Mouse (Mus musculus): ENCODE results near the gene Smim17. TPM values are rescaled to one million over a fixed set of nuclear protein-coding genes. Genes with fewer than 3 reads are reported as not detected.

Gene Smim17
- total and polyA plus RNA-seq, 3 experiments, result not detected

GRCm38 (mm10) chr7:6372993-6373392, 25.5 kb upstream of the Smim17 start:
- ATAC-seq (ENCODE audit: extremely low read depth, insufficient number of reproducible peaks, low FRiP score, poor library complexity, severe bottlenecking), result no peak
- peaks cover 11% of the 10 kb centered on the region for H3K36me3 ChIP-seq (replicated peaks)
- H3K4me3 ChIP-seq (ENCODE audit: low read depth, low read length), result no peak overlapping the region

GRCm38 (mm10) chr7:6378441-6378840, 20.1 kb upstream of the Smim17 start:
- Histone ChIP-seq H3K4me1 (ENCODE audit: insufficient read depth, low read depth, low read length) (peaks cover 15% of the 10 kb centered on the region), H3K27me3 (ENCODE audit: insufficient read depth, low read length) (no peaks in the 10 kb centered on the region), H3K9me3 (replicated peaks) (no peaks in the 10 kb centered on the region), H3K4me3 (ENCODE audit: low read depth, low read length) (no peak overlapping the region), H3K36me3 (replicated peaks) (peaks cover 15% of the 10 kb centered on the region)
- no peak for DNase-seq (ENCODE audit: low spot score)
- no peak for ATAC-seq (ENCODE audit: extremely low read depth, insufficient number of reproducible peaks, low FRiP score, poor library complexity, severe bottlenecking)
- no peak for TF ChIP-seq GATA1 (IDR thresholded peaks at IDR 0.05; ENCODE audit: borderline replicate concordance, low read length)
- TF ChIP-seq POLR2AphosphoS5 (IDR thresholded peaks at IDR 0.05; ENCODE audit: insufficient replicate concordance, low read depth, low read length), result no peak
- no peak for TF ChIP-seq TAL1 (conservative IDR thresholded peaks at IDR 0.05; ENCODE audit: low read depth, low read length)
- no peak for TF ChIP-seq CTCF (IDR thresholded peaks at IDR 0.05; ENCODE audit: low read depth, low read length)
- no peak for TF ChIP-seq GATA2 (IDR thresholded peaks at IDR 0.05; ENCODE audit: borderline replicate concordance, low read depth, low read length)

More at GRCm38 (mm10) chr7:6372993-6373392, 25.5 kb upstream of the Smim17 start:
- TF ChIP-seq GATA1 (IDR thresholded peaks at IDR 0.05; ENCODE audit: borderline replicate concordance, low read length), result no peak
- TF ChIP-seq POLR2AphosphoS5 (IDR thresholded peaks at IDR 0.05; ENCODE audit: insufficient replicate concordance, low read depth, low read length), result no peak
- no peak for TF ChIP-seq GATA2 (IDR thresholded peaks at IDR 0.05; ENCODE audit: borderline replicate concordance, low read depth, low read length)
- TF ChIP-seq TAL1 (conservative IDR thresholded peaks at IDR 0.05; ENCODE audit: low read depth, low read length), result no peak
- no peak for TF ChIP-seq CTCF (IDR thresholded peaks at IDR 0.05; ENCODE audit: low read depth, low read length)
- no peaks in the 10 kb centered on the region for H3K4me1 ChIP-seq (ENCODE audit: insufficient read depth, low read depth, low read length)
- no peaks in the 10 kb centered on the region for H3K27me3 ChIP-seq (ENCODE audit: insufficient read depth, low read length)
- H3K9me3 ChIP-seq (replicated peaks), result no peaks in the 10 kb centered on the region
- DNase-seq (ENCODE audit: low spot score), result no peak

GRCm38 (mm10) chr7:6381431-6381830, 17.1 kb upstream of the Smim17 start:
- Histone ChIP-seq H3K27me3 (ENCODE audit: insufficient read depth, low read length) (no peaks in the 10 kb centered on the region), H3K4me3 (ENCODE audit: low read depth, low read length) (no peak overlapping the region), H3K4me1 (ENCODE audit: insufficient read depth, low read depth, low read length) (peaks cover 21% of the 10 kb centered on the region), H3K36me3 (replicated peaks) (peaks cover 11% of the 10 kb centered on the region), H3K9me3 (replicated peaks) (no peaks in the 10 kb centered on the region)
- TF ChIP-seq CTCF (IDR thresholded peaks at IDR 0.05; ENCODE audit: low read depth, low read length), result no peak
- no peak for TF ChIP-seq POLR2AphosphoS5 (IDR thresholded peaks at IDR 0.05; ENCODE audit: insufficient replicate concordance, low read depth, low read length)
- no peak for TF ChIP-seq TAL1 (conservative IDR thresholded peaks at IDR 0.05; ENCODE audit: low read depth, low read length)
- TF ChIP-seq GATA2 (IDR thresholded peaks at IDR 0.05; ENCODE audit: borderline replicate concordance, low read depth, low read length), result no peak
- TF ChIP-seq GATA1 (IDR thresholded peaks at IDR 0.05; ENCODE audit: borderline replicate concordance, low read length), result no peak
- no peak for ATAC-seq (ENCODE audit: extremely low read depth, insufficient number of reproducible peaks, low FRiP score, poor library complexity, severe bottlenecking)
- no peak for DNase-seq (ENCODE audit: low spot score)

- Histone ChIP-seq H3K27me3 (ENCODE audit: insufficient read depth, low read length) (no peaks in the 10 kb centered on the region), H3K36me3 (replicated peaks) (peaks cover 11% of the 10 kb centered on the region), H3K4me1 (ENCODE audit: insufficient read depth, low read depth, low read length) (peaks cover 21% of the 10 kb centered on the region), H3K4me3 (ENCODE audit: low read depth, low read length) (peak within 1 kb of the TSS; percentile 74), H3K9me3 (replicated peaks) (no peaks in the 10 kb centered on the region)
- ATAC-seq (ENCODE audit: extremely low read depth, insufficient number of reproducible peaks, low FRiP score, poor library complexity, severe bottlenecking) (peak; percentile 94), DNase-seq (ENCODE audit: low spot score) (peak; percentile 90)
- TF ChIP-seq GATA2 (IDR thresholded peaks at IDR 0.05; ENCODE audit: borderline replicate concordance, low read depth, low read length) (no peak), GATA1 (IDR thresholded peaks at IDR 0.05; ENCODE audit: borderline replicate concordance, low read length) (no peak), CTCF (IDR thresholded peaks at IDR 0.05; ENCODE audit: low read depth, low read length) (no peak), TAL1 (conservative IDR thresholded peaks at IDR 0.05; ENCODE audit: low read depth, low read length) (no peak), POLR2AphosphoS5 (IDR thresholded peaks at IDR 0.05; ENCODE audit: insufficient replicate concordance, low read depth, low read length) (no peak)
Observed at GRCm38 (mm10) chr7:6383044-6383455, 15.5 kb upstream of the Smim17 start, which contains the start of gene Zfp28. Gene Zfp28 (plus strand): TSS chr7:6383295.

- Histone ChIP-seq H3K36me3 (replicated peaks) (peaks cover 7% of the 10 kb centered on the region), H3K27me3 (ENCODE audit: insufficient read depth, low read length) (no peaks in the 10 kb centered on the region), H3K4me3 (ENCODE audit: low read depth, low read length) (no peak overlapping the region), H3K9me3 (replicated peaks) (no peaks in the 10 kb centered on the region), H3K4me1 (ENCODE audit: insufficient read depth, low read depth, low read length) (peaks cover 21% of the 10 kb centered on the region)
- no peak for DNase-seq (ENCODE audit: low spot score)
- TF ChIP-seq POLR2AphosphoS5 (IDR thresholded peaks at IDR 0.05; ENCODE audit: insufficient replicate concordance, low read depth, low read length), result no peak
- no peak for TF ChIP-seq TAL1 (conservative IDR thresholded peaks at IDR 0.05; ENCODE audit: low read depth, low read length)
- no peak for ATAC-seq (ENCODE audit: extremely low read depth, insufficient number of reproducible peaks, low FRiP score, poor library complexity, severe bottlenecking)
Observed at GRCm38 (mm10) chr7:6384011-6384410, 14.5 kb upstream of the Smim17 start.

GRCm38 (mm10) chr7:6386995-6387394, 11.5 kb upstream of the Smim17 start:
- TF ChIP-seq POLR2AphosphoS5 (IDR thresholded peaks at IDR 0.05; ENCODE audit: insufficient replicate concordance, low read depth, low read length) (no peak), GATA1 (IDR thresholded peaks at IDR 0.05; ENCODE audit: borderline replicate concordance, low read length) (no peak), CTCF (IDR thresholded peaks at IDR 0.05; ENCODE audit: low read depth, low read length) (no peak), GATA2 (IDR thresholded peaks at IDR 0.05; ENCODE audit: borderline replicate concordance, low read depth, low read length) (no peak), TAL1 (conservative IDR thresholded peaks at IDR 0.05; ENCODE audit: low read depth, low read length) (no peak)
- Histone ChIP-seq H3K27me3 (ENCODE audit: insufficient read depth, low read length) (no peaks in the 10 kb centered on the region), H3K4me1 (ENCODE audit: insufficient read depth, low read depth, low read length) (peaks cover 19% of the 10 kb centered on the region), H3K36me3 (replicated peaks) (peaks cover 18% of the 10 kb centered on the region), H3K4me3 (ENCODE audit: low read depth, low read length) (no peak overlapping the region), H3K9me3 (replicated peaks) (no peaks in the 10 kb centered on the region)
- ATAC-seq (ENCODE audit: extremely low read depth, insufficient number of reproducible peaks, low FRiP score, poor library complexity, severe bottlenecking) (no peak), DNase-seq (ENCODE audit: low spot score) (no peak)
